Mouse (Mus musculus) left cerebral cortex, postnatal 36 days (tissue): ENCODE data around the gene Lig3. TPM values are rescaled to one million over a fixed set of nuclear protein-coding genes. Genes with fewer than 3 reads are reported as not detected.

Experiments used
- DNase-seq, 2 experiments: peaks; one replicate each; pipeline ENCODE4 v3.0.0; 2021 to 2022; ENCODE audit warnings: low spot score in 2 of 2, mixed read lengths in 1 of 2
- intact Hi-C: fragments of 180-260 bp; cut with DNase I; formaldehyde crosslinking; loops from one replicate; pipeline ENCODE4 v1.15.1; 2025
- total RNA-seq, 2 experiments: library from RNA; stranded (reverse); gene quantifications; 2 replicates each; pipeline ENCODE4 v1.2.3; 2021

Gene Lig3
- 10 to 100 TPM; 18.6 to 24.9 TPM for total RNA-seq

GRCm38 (mm10) chr11:82780983-82781903 is at the start of gene Lig3:
TSS of gene Lig3 (plus strand) at chr11:82781108.
- intact Hi-C loops = loop anchor here (2.0 kb wide), 1 partner anchor 90 kb away; the partner anchor contains the start of gene Rffl
- DNase-seq = peak; percentile 92

- intact Hi-C loops = no loop called here
- DNase-seq = no peak
Measured at GRCm38 (mm10) chr11:82734227-82734626, 46.7 kb upstream of the Lig3 start.

- no peak for DNase-seq
- intact Hi-C loops = no loop called here
Measured at GRCm38 (mm10) chr11:82739006-82739405, 41.9 kb upstream of the Lig3 start.

GRCm38 (mm10) chr11:82746138-82746537 is 34.8 kb upstream of the Lig3 start:
- intact Hi-C loops = no loop called here
- DNase-seq = no peak

- intact Hi-C loops = no loop called here
- DNase-seq = no peak
Measured at GRCm38 (mm10) chr11:82746857-82747366, 34.0 kb upstream of the Lig3 start.

GRCm38 (mm10) chr11:82752349-82753115 is 28.4 kb upstream of the Lig3 start:
- DNase-seq = no peak
- intact Hi-C loops = no loop called here

- no peak for DNase-seq
- intact Hi-C loops = no loop called here
Measured at GRCm38 (mm10) chr11:82755919-82756318, 25.0 kb upstream of the Lig3 start.

GRCm38 (mm10) chr11:82762286-82762829 is 18.6 kb upstream of the Lig3 start:
- intact Hi-C loops = loop anchor here (2.0 to 5.0 kb wide), 2 partner anchors 375 to 528 kb away; partner anchors contain the start of gene Tmem132e
- DNase-seq = no peak

GRCm38 (mm10) chr11:82763261-82763660 is 17.6 kb upstream of the Lig3 start:
- intact Hi-C loops = loop anchor here (2.0 to 5.0 kb wide), 2 partner anchors 376 to 528 kb away; partner anchors contain the start of gene Tmem132e
- DNase-seq = no peak

- intact Hi-C loops = loop anchor here (2.0 to 5.0 kb wide), 2 partner anchors 377 to 529 kb away; partner anchors contain the start of gene Tmem132e
- DNase-seq = peak; percentile 92 to 94
Measured at GRCm38 (mm10) chr11:82763742-82764437, 17.0 kb upstream of the Lig3 start, which contains the start of the genes Cct6b and Zfp830. TSS of gene Cct6b (minus strand) at chr11:82764321. TSS of gene Zfp830 (plus strand) at chr11:82764345.

- intact Hi-C loops = loop anchor here (5.0 kb wide), 1 partner anchor 377 kb away; the partner anchor contains the start of gene Tmem132e
- DNase-seq = no peak
Measured at GRCm38 (mm10) chr11:82764438-82764924, 16.4 kb upstream of the Lig3 start.

- intact Hi-C loops = loop anchor here (2.0 kb wide), 1 partner anchor 91 kb away; the partner anchor contains the start of gene Rffl
- DNase-seq = no peak
Measured at GRCm38 (mm10) chr11:82780134-82780533, 774 bp upstream of the Lig3 start.

GRCm38 (mm10) chr11:82782197-82782596 is 1.3 kb downstream of the Lig3 start:
- intact Hi-C loops = no loop called here
- DNase-seq = no peak

- intact Hi-C loops = no loop called here
- no peak for DNase-seq
Measured at GRCm38 (mm10) chr11:82783453-82783852, 2.5 kb downstream of the Lig3 start.

- no peak for DNase-seq
- intact Hi-C loops = no loop called here
Measured at GRCm38 (mm10) chr11:82806656-82807055, 25.7 kb downstream of the Lig3 start.

- intact Hi-C loops = no loop called here
- DNase-seq = no peak
Measured at GRCm38 (mm10) chr11:82807370-82807769, 26.5 kb downstream of the Lig3 start.

GRCm38 (mm10) chr11:82808485-82808884 is 27.6 kb downstream of the Lig3 start:
- intact Hi-C loops = no loop called here
- no peak for DNase-seq

GRCm38 (mm10) chr11:82819350-82819749 is 38.4 kb downstream of the Lig3 start:
- intact Hi-C loops = no loop called here
- DNase-seq = no peak
